Mouse (Mus musculus) right cerebral cortex, postnatal 36 days (tissue): ENCODE results near the gene Grb14.

Experiments used
- DNase-seq, 2 experiments: peaks; one replicate each; pipeline ENCODE4 v3.0.0; 2022; ENCODE audit warnings: low spot score in 2 of 2, mixed read lengths in 1 of 2

The Grb14 gene

DNA sequence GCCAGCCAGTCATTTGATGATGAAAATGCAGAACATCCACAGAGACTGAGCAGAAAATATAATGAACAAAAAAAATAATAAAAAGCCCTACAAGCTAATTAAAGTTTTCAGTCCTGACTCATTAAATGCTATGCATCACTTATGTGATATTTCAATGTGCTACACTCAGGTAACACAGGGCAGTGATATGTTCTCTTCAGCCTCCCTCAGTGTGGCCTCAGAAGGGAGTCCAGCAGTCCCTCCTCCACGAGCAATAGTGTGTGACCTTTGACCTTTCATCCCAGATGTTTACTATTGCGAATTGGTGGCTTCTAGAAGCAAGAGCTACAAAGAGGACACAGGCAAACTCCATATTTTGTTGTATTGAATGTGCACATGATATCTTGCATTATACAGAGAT is 146.5 kb downstream of the Grb14 start:
- no peak for DNase-seq
